Mouse (Mus musculus) small intestine, adult 2 months (tissue): Measurements from ENCODE around the gene Naa20.

Experiments used
- CTCF ChIP-seq: fragments of 200-500 bp; IDR thresholded peaks from 2 replicates; pipeline ENCODE4 v1.5.1; 2012; ENCODE audit warnings: low read depth, mild to moderate bottlenecking, control low read depth, inconsistent platforms, low read length, moderate library complexity, mixed read lengths; ENCODE audit not compliant: insufficient replicate concordance, insufficient read length; ENCODE audit errors: extremely low read depth
- POLR2A ChIP-seq: fragments of 200-500 bp; IDR thresholded peaks from 2 replicates; pipeline ENCODE4 v1.6.1; 2012; ENCODE audit warnings: low read depth, mild to moderate bottlenecking, control low read depth, inconsistent platforms, low read length, moderate library complexity

- TF ChIP-seq POLR2A (no peak), CTCF (no peak)
These were observed 44.0 kb upstream of the Naa20 start for GRCm38 (mm10) chr2:145857864-145858263.
